Mouse (Mus musculus) embryonic facial prominence, embryonic 11.5 days (tissue): Measurements from ENCODE around the gene Trpm5. TPM values are rescaled to one million over a fixed set of nuclear protein-coding genes. Genes with fewer than 3 reads are reported as not detected.

Experiments
- ATAC-seq: fragments of 200-750 bp; cut with Nextera tagmentation; replicated peaks from 2 replicates; pipeline ENCODE4 v1.8.0; 2017; ENCODE audit warnings: low read depth; ENCODE audit not compliant: insufficient number of reproducible peaks, low FRiP score, low TSS enrichment
- DNase-seq: peaks from one replicate; pipeline ENCODE4 v3.0.0-alpha.2; 2015; ENCODE audit warnings: low spot score
- H3K27ac ChIP-seq: fragments of 300-500 bp; sonication (generic); replicated peaks from 2 replicates; pipeline ENCODE4 v1.5.1; 2014; ENCODE audit warnings: mild to moderate bottlenecking, low read depth, low read length, control low read depth
- H3K27me3 ChIP-seq: fragments of 300-500 bp; sonication (generic); 2 replicates; pipeline ENCODE4 v1.6.1; 2014; ENCODE audit warnings: mild to moderate bottlenecking, low read length, moderate library complexity, mixed read lengths; ENCODE audit not compliant: control insufficient read depth, insufficient read depth
- H3K36me3 ChIP-seq: fragments of 300-500 bp; sonication (generic); replicated peaks from 2 replicates; pipeline ENCODE4 v1.6.1; 2014; ENCODE audit warnings: low read depth, mild to moderate bottlenecking, low read length, moderate library complexity, mixed read lengths; ENCODE audit not compliant: control insufficient read depth, insufficient read depth
- H3K4me1 ChIP-seq: fragments of 300-500 bp; sonication (generic); 2 replicates; pipeline ENCODE4 v1.6.1; 2014; ENCODE audit warnings: low read length, mixed read lengths; ENCODE audit not compliant: control insufficient read depth, insufficient read depth
- H3K4me2 ChIP-seq: fragments of 300-500 bp; sonication (generic); 2 replicates; pipeline ENCODE4 v1.6.1; 2014; ENCODE audit warnings: low read depth, mild to moderate bottlenecking, control low read depth, low read length, moderate library complexity
- H3K4me3 ChIP-seq: fragments of 300-500 bp; sonication (generic); 2 replicates; pipeline ENCODE4 v1.5.1; 2014; ENCODE audit warnings: low read depth, low read length, control low read depth
- H3K9ac ChIP-seq: fragments of 300-500 bp; sonication (generic); replicated peaks from 2 replicates; pipeline ENCODE4 v1.6.1; 2014; ENCODE audit warnings: mild to moderate bottlenecking, control low read depth, low read length
- H3K9me3 ChIP-seq: fragments of 300-500 bp; sonication (generic); replicated peaks from 2 replicates; pipeline ENCODE4 v1.6.1; 2016; ENCODE audit warnings: mild to moderate bottlenecking, low read length, inconsistent platforms, mixed read lengths; ENCODE audit not compliant: control insufficient read depth
- WGBS: fragments of 180-500 bp; shearing (Covaris S2); extraction: QIAGEN DNeasy Blood & Tissue Kit; methylation state at CpG from one replicate; pipeline ENCODE4 v1.1.7; 2014; 5-methylcytosine and 5-hydroxymethylcytosine counted together
- polyA plus RNA-seq: library from polyadenylated mRNA; unstranded; fragments of >200 nt; fragmentation: Nextera tagmentation; extraction: Ambion mirVana; gene quantifications from 2 replicates; pipeline ENCODE4 v1.2.1, GENCODE M21; 2014

Gene Trpm5
- polyA plus RNA-seq, 1 experiment from 2014 or later, result 1.1 TPM

- 10% methylated on average over 6 of the region's 6 CpGs for whole genome bisulfite sequencing
- Histone ChIP-seq H3K4me3 (no peak overlapping the region), H3K27ac (no peak overlapping the region), H3K36me3 (no peaks in the 10 kb centered on the region), H3K27me3 (no peaks in the 10 kb centered on the region), H3K9ac (no peak overlapping the region; the same call in 1 of the 2 replicates), H3K4me2 (no peak overlapping the region), H3K4me1 (peaks cover 6% of the 10 kb centered on the region), H3K9me3 (no peaks in the 10 kb centered on the region)
- ATAC-seq, result peak; percentile 91
- DNase-seq, result peak; percentile 82
These were observed 29.6 kb upstream of the Trpm5 start for GRCm38 (mm10) chr7:143123876-143124669.

DNA sequence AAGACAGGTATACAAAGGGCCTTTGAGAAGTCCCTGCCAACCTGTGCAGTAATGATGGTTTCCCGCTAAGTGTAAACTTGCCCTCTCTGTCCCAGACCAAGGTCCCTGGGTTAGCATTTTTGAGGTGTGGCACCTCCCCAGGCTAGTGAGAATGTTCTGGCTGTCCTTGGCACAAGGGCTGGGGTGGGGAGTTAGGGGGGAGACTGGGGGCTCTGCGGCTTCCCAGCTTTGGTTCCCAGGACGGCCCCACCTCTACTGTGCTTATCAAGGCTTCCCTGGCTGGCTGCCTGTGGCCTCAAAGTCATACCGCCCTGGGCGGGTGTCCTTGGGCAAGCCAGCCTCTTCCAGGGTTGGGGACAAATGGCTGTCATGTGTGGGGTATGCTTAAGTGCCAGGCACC is 27.7 kb upstream of the Trpm5 start:
- WGBS, result 76% methylated on average over 5 of the region's 5 CpGs
- ATAC-seq (no peak), DNase-seq (no peak)
- no peak overlapping the region for H3K4me2 ChIP-seq
- H3K9me3 ChIP-seq, result no peaks in the 10 kb centered on the region
- no peaks in the 10 kb centered on the region for H3K27me3 ChIP-seq
- no peak overlapping the region for H3K4me3 ChIP-seq
- no peak overlapping the region for H3K9ac ChIP-seq
- H3K36me3 ChIP-seq, result no peaks in the 10 kb centered on the region
- peaks cover 6% of the 10 kb centered on the region for H3K4me1 ChIP-seq
- H3K27ac ChIP-seq, result no peak overlapping the region

DNA sequence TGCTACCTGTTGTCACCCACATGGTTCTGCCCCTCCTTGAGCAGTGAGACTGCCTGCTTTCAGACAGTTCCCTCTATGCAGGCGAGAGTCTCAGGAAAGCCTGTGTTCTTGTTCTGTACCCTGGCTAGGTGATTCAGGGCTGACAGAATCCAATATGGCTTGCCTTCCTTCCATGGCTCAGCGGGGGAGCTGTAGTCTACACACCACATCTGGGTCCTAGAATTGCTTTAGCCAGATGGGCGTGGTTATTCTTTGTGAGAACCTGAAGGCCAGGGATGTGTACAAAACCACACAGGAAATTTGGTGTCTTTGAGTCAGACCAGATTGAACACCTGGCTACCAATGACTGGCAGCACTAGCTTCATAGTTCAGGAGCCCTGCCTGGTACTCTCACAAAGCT is 25.4 kb upstream of the Trpm5 start:
- no peak overlapping the region for H3K4me3 ChIP-seq
- no peak overlapping the region for H3K9ac ChIP-seq
- H3K4me2 ChIP-seq, result no peak overlapping the region
- H3K9me3 ChIP-seq, result no peaks in the 10 kb centered on the region
- no peaks in the 10 kb centered on the region for H3K27me3 ChIP-seq
- ATAC-seq, result no peak
- H3K36me3 ChIP-seq, result no peaks in the 10 kb centered on the region
- no peak overlapping the region for H3K27ac ChIP-seq
- peaks cover 6% of the 10 kb centered on the region for H3K4me1 ChIP-seq
- WGBS, result 80% methylated on average over 3 of the region's 3 CpGs
- DNase-seq, result no peak

DNA sequence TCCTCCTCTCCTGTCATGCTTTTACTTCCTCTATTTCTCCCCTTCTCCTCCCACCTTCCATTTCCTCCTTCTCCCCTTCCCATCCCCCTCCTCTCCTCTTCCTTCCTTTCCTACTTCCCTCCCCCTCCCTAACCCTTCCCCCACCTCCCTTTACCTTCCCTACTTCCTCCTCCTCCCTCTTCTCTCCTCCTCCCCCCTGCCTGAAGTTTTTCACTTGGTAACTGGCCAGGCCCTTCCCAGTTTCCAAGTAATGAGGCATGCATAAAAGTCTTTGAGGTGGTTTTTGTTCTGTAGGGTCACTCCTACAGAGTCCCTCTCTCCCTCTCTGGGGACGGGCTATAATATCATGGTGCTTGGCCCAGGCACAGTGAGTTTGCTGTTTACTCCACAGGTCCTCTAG is 25.0 kb upstream of the Trpm5 start:
- H3K4me3 ChIP-seq, result no peak overlapping the region
- H3K4me1 ChIP-seq, result peaks cover 5% of the 10 kb centered on the region
- no peak overlapping the region for H3K9ac ChIP-seq
- H3K4me2 ChIP-seq, result no peak overlapping the region
- H3K36me3 ChIP-seq, result no peaks in the 10 kb centered on the region
- DNase-seq (no peak), ATAC-seq (no peak)
- no peaks in the 10 kb centered on the region for H3K9me3 ChIP-seq
- no peaks in the 10 kb centered on the region for H3K27me3 ChIP-seq
- H3K27ac ChIP-seq, result no peak overlapping the region
- 50% methylated on average over 1 of the region's 1 CpGs for WGBS

GRCm38 (mm10) chr7:143116521-143116920 is 22.1 kb upstream of the Trpm5 start:
- Histone ChIP-seq H3K36me3 (no peaks in the 10 kb centered on the region), H3K4me1 (no peaks in the 10 kb centered on the region), H3K27ac (no peak overlapping the region), H3K9me3 (no peaks in the 10 kb centered on the region), H3K9ac (no peak overlapping the region), H3K4me3 (no peak overlapping the region), H3K27me3 (no peaks in the 10 kb centered on the region), H3K4me2 (no peak overlapping the region)
- DNase-seq (no peak), ATAC-seq (no peak)
- WGBS, result 85% methylated on average over 5 of the region's 5 CpGs

- ATAC-seq, result no peak
- no peaks in the 10 kb centered on the region for H3K36me3 ChIP-seq
These were observed 20.3 kb upstream of the Trpm5 start for GRCm38 (mm10) chr7:143114773-143115172.

DNA sequence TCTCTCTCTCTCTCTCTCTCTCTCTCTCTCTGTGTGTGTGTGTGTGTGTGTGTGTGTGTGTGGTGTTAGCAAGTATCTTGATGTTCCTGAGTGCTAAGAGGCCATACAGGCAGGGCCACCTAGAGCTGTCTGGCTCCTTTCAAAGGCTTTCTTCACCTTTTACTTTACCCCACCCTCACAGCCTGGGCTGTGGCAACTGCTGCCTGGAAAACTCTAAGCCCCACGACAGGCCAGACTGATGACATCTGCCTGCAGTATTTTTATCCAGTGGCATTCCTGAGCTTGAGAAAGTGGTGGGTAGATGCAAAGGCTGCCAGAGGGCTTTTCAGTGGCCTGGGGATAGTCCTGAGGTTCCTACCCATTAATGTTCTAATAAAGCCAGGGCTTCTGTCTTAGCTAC is 18.0 kb upstream of the Trpm5 start:
- H3K4me1 ChIP-seq, result peaks cover 1% of the 10 kb centered on the region
- H3K9me3 ChIP-seq, result no peaks in the 10 kb centered on the region
- H3K36me3 ChIP-seq, result no peaks in the 10 kb centered on the region
- peaks cover 19% of the 10 kb centered on the region for H3K27me3 ChIP-seq
- DNase-seq, result no peak
- H3K4me2 ChIP-seq, result no peak overlapping the region
- ATAC-seq, result no peak
- H3K27ac ChIP-seq, result no peak overlapping the region
- 29% methylated on average over 1 of the region's 1 CpGs for WGBS
- H3K4me3 ChIP-seq, result no peak overlapping the region
- no peak overlapping the region for H3K9ac ChIP-seq

More at GRCm38 (mm10) chr7:143114773-143115172, 20.3 kb upstream of the Trpm5 start:
- H3K4me1 ChIP-seq, result no peaks in the 10 kb centered on the region
- H3K9ac ChIP-seq, result no peak overlapping the region
- no peaks in the 10 kb centered on the region for H3K27me3 ChIP-seq
- H3K9me3 ChIP-seq, result no peaks in the 10 kb centered on the region
- DNase-seq, result no peak
- no peak overlapping the region for H3K27ac ChIP-seq
- no peak overlapping the region for H3K4me3 ChIP-seq
- H3K4me2 ChIP-seq, result no peak overlapping the region

- Histone ChIP-seq H3K9me3 (no peaks in the 10 kb centered on the region), H3K27me3 (peaks cover 25% of the 10 kb centered on the region), H3K9ac (no peak overlapping the region), H3K4me3 (no peak overlapping the region), H3K4me2 (no peak overlapping the region), H3K27ac (no peak overlapping the region), H3K36me3 (no peaks in the 10 kb centered on the region), H3K4me1 (peaks cover 6% of the 10 kb centered on the region)
- WGBS, result 69% methylated on average over 4 of the region's 4 CpGs
- no peak for ATAC-seq
- no peak for DNase-seq
These were observed 17.3 kb upstream of the Trpm5 start for GRCm38 (mm10) chr7:143111719-143112118.
